Mouse (Mus musculus) adrenal gland (tissue): ENCODE measurements around the gene Gm136.

ENCODE experiments used
- intact Hi-C: fragments of 180-260 bp; cut with DNase I; formaldehyde crosslinking; loops from one replicate; pipeline ENCODE4 v1.15.1; 2025

The Gm136 gene

GRCm38 (mm10) chr4:34715062-34715461 is 41.0 kb downstream of the Gm136 start:
- intact Hi-C loops: no loop called here

GRCm38 (mm10) chr4:34708127-34708526 is 47.9 kb downstream of the Gm136 start:
- intact Hi-C loops: loop anchor here (10.0 kb wide), 1 partner anchor 217 kb away; no protein-coding TSS in a partner anchor

- intact Hi-C loops: loop anchor here (10.0 kb wide), 1 partner anchor 218 kb away; no protein-coding TSS in a partner anchor
These were observed 48.8 kb downstream of the Gm136 start for GRCm38 (mm10) chr4:34707248-34707647.

- intact Hi-C loops: loop anchor here (5.0 to 10.0 kb wide), 2 partner anchors 74 to 222 kb away; partner anchors contain the start of gene Smim8
These were observed 53.0 kb downstream of the Gm136 start for GRCm38 (mm10) chr4:34703029-34703428.

- intact Hi-C loops: loop anchor here (5.0 to 10.0 kb wide), 2 partner anchors 75 to 223 kb away; partner anchors contain the start of gene Smim8
These were observed 53.8 kb downstream of the Gm136 start for GRCm38 (mm10) chr4:34702231-34702630.

- intact Hi-C loops: loop anchor here (5.0 to 10.0 kb wide), 2 partner anchors 76 to 223 kb away; partner anchors contain the start of gene Smim8
These were observed 54.5 kb downstream of the Gm136 start for GRCm38 (mm10) chr4:34701528-34701927.
